Mouse (Mus musculus) WW6 (cell line): ENCODE measurements at regions not wholly inside any gene's neighbourhood (a gene's known extent, or its start where the extent isn't known, plus 50 kb on each side); places are given as distances from the start of the nearest gene placed in this dataset.

ENCODE experiments used
- DNase-seq: peaks from one replicate; pipeline ENCODE4 v3.0.0-alpha.2; 2013; ENCODE audit warnings: low read depth, low spot score

DNA sequence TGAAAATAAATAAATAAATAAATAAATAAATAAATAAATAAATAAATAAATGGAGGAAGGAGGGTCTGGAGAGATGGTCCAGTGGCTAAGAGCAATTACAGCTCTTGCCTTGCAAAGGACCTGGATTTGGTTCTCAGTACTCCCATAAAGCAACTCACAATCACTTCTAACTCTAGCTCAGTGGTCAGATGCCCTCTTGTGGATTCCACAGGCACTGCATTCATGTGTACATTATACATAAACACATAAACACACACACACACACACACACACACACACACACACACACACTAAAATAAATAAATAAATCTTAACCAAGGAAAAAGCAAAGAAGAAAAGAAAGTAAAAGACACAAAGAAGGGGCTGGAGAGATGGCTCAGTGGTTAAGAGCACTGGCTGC is 74.2 kb upstream of the Dhx40 start:
- DNase-seq: no peak

DNA sequence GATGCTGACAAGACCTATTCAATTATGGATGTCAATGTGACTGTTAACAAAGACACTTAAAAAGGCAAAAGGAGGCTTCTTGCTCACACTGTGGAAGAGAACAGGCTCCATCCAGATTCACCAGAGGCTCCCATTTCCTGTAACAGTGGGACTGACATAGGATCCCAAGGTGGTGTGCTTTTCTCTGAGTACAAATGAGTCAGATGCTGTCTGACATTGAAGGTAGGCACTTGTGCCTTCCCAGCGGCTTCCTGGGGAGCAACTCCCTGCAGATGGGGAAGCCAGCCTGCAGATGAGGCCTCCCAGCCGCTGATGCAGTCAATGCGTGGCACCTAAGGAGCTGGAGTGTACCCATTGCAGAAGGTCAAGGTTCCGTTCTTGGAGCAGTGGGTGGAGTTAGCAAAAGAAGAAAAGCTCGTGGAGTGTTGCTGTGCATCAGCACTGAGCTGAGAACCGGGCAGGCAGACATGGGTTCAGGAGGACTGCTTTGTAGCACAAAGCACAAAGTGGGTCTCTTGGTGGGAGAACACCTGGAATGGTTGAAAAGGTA is 71.9 kb upstream of the Dhx40 start:
- DNase-seq: no peak

- no peak for DNase-seq
Measured at GRCm38 (mm10) chr11:86878327-86879065, 71.0 kb upstream of the Dhx40 start.

GRCm38 (mm10) chr11:86876509-86876908 is 69.0 kb upstream of the Dhx40 start:
- DNase-seq: no peak

DNA sequence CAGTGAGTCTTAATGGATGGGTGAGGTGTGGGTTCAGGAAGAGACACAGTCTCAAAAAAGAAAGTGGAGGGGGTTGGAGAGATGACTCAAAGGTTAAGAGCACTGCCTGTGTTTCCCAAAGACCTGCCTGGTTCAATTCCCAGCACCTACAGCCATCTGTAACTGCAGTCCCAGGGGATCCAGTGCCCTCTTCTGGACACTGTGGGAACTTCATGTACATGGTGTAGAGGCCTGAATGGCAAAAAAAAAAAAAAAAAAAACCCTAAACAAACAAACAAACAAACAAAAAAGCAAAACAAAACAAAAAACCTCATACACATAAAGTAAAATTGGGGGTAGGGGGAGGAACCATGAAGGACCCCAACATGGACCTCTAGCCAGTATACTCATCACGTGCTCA is 68.2 kb upstream of the Dhx40 start:
- DNase-seq: no peak

- peak; percentile 76 for DNase-seq
Measured at GRCm38 (mm10) chr11:86874666-86875295, 67.2 kb upstream of the Dhx40 start.

GRCm38 (mm10) chr11:86873406-86873700 is 65.8 kb upstream of the Dhx40 start:
- no peak for DNase-seq

GRCm38 (mm10) chr11:86872537-86873405 is 65.2 kb upstream of the Dhx40 start:
- no peak for DNase-seq

- DNase-seq: no peak
Measured at GRCm38 (mm10) chr11:86871782-86872181, 64.2 kb upstream of the Dhx40 start.

DNA sequence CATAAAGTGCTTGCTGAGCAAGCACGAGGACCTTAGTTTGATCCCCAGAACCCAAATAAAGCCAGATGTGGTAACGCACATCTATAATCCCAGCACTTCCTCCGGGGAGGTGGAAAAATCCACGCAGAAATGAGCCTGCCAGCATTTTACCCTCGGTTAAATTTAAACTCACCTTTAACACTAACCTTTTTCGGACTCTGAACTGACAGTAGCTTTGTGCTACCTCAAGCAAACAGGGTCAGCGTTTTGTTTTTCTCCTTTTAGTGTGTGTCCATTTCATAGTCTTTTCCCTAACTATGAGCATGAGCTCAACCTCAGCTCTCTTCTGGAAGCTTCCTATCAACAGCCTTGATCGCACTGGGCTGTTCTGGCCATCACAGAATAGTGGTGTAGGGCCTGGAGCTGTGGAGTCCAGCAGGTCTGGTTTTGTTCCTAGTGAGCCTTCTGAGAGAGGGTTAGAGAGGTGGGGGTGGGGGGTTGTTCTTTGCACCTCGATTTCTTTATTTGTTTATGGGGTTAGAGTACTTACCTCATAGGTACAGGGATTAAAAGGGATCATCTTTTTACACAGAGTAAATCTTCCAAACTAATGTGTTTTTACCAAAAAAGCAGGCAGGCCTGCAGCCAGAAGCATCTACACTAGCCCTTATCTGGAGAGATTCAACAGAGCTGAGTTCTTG is 63.1 kb upstream of the Dhx40 start:
- no peak for DNase-seq

- DNase-seq: no peak
Measured at GRCm38 (mm10) chr11:86866931-86867330, 59.4 kb upstream of the Dhx40 start.

GRCm38 (mm10) chr11:86859864-86860528 is 52.5 kb upstream of the Dhx40 start:
- DNase-seq: no peak

GRCm38 (mm10) chr11:86859236-86859817 is 51.8 kb upstream of the Dhx40 start:
- DNase-seq: no peak

DNA sequence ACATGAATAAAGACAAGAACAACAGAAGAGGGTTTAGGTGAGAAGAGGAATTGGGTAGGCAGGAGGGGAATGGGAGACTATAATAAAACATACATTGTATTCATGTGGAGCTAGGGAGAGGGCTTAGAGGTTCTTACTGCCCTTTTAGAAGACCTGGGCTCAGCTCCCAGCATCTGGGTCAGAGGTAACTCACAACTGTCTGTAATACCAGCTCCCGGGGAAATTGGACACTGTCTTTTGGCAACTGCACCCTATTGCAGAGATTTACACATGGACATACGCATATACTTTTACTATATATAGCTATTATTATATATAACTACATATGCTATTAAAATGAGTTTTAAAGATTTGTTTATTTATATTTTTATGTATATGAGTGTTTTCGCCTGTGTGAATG is 50.7 kb upstream of the Dhx40 start:
- DNase-seq: no peak
